Mouse (Mus musculus) layer of hippocampus, postnatal 14 days (tissue): Measurements from ENCODE around the gene C1s1. TPM values are rescaled to one million over a fixed set of nuclear protein-coding genes. Genes with fewer than 3 reads are reported as not detected.

ENCODE experiments used
- total RNA-seq, 2 experiments: library from RNA; stranded (reverse); gene quantifications; 2 replicates each; pipeline ENCODE4 v1.2.3; 2021

Gene C1s1
- total RNA-seq, 2 experiments from 2014 or later: 1.7 to 2.2 TPM

Other genes with a start within 250 kb of the C1s1 start
- gene Cd163, start 237.7 kb downstream of the C1s1 start, total RNA-seq: 1 to 10 TPM; 3.7 to 3.9 TPM
- 10 to 100 TPM; 61.7 to 66.1 TPM for gene Pex5, start 127.3 kb downstream of the C1s1 start, total RNA-seq
- 100 to 1,000 TPM; 283 to 312 TPM for gene Clstn3, start 77.6 kb downstream of the C1s1 start, total RNA-seq
- under 1 TPM; 0.12 to 0.28 TPM for gene C1rl, start 49.2 kb downstream of the C1s1 start, total RNA-seq
- gene C1ra, start 30.0 kb downstream of the C1s1 start, total RNA-seq: 1 to 10 TPM in 1 of 2 experiments, under 1 TPM in 1; 0.91 to 1.3 TPM
- not detected for gene C1rb, start 27.9 kb upstream of the C1s1 start, total RNA-seq
- gene C1s2, start 93.7 kb upstream of the C1s1 start, total RNA-seq: under 1 TPM; 0.23 to 0.29 TPM
- gene Lpcat3, start 120.7 kb upstream of the C1s1 start, total RNA-seq: 10 to 100 TPM; 42.3 to 45.3 TPM
- gene Emg1, start 169.8 kb upstream of the C1s1 start, total RNA-seq: 10 to 100 TPM; 50.7 to 51.1 TPM
- gene Phb2, start 170.0 kb upstream of the C1s1 start, total RNA-seq: 100 to 1,000 TPM; 138 to 141 TPM
- 1 to 10 TPM; 3.8 to 5.7 TPM for gene Ptpn6, start 196.4 kb upstream of the C1s1 start, total RNA-seq
- gene Grcc10, start 199.0 kb upstream of the C1s1 start, total RNA-seq: 100 to 1,000 TPM; 297 to 325 TPM
- gene Gm45234, start 213.7 kb upstream of the C1s1 start, total RNA-seq: 1 to 10 TPM in 1 of 2 experiments, not detected in 1; 1.3 TPM
- gene Atn1, start 214.2 kb upstream of the C1s1 start, total RNA-seq: 100 to 1,000 TPM; 147 to 149 TPM
- gene Eno2, start 227.3 kb upstream of the C1s1 start, total RNA-seq: 100 to 1,000 TPM; 667 to 671 TPM
- gene Lrrc23, start 237.4 kb upstream of the C1s1 start, total RNA-seq: 1 to 10 TPM; 1.6 to 3.4 TPM